Mouse (Mus musculus): ENCODE measurements around the gene Ctrc.

DNA sequence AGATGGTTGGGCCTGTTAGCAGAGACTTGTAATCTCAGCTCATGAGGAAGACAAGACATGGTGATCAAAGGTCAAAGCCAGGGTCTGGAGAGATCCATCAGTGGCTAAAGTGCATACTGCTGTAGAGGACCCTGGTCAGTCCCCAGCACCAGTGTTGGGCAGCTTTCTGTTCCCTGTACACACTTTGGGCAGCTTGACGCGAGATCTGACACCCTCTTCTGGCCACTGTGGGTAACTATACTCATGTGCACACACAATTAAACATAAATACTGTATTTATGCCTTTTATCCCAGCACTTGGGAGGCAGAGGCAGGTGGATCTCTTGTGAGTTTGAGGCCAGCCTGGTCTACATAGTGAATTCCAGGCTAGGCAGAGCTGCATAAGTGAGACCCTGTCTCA is 35.2 kb downstream of the Ctrc start:
- TF ChIP-seq POLR2A (IDR thresholded peaks at IDR 0.05; ENCODE audit: insufficient read depth, low read depth, low read length) (no peak), CTCF (IDR thresholded peaks at IDR 0.05; ENCODE audit: insufficient read depth, low read depth, low read length) (no peak)

Measured in olfactory bulb, adult 2 months (tissue).